Mouse (Mus musculus) layer of hippocampus, adult 2 months (tissue): ENCODE data around the gene Rps4x. TPM values are rescaled to one million over a fixed set of nuclear protein-coding genes. Genes with fewer than 3 reads are reported as not detected.
A peak's percentile ranks its signal among the peaks of the same experiment; 100 is the strongest.

Experiments used
- DNase-seq, 2 experiments: peaks; one replicate each; pipeline ENCODE4 v3.0.0; 2022; ENCODE audit warnings: low spot score in 2 of 2
- H3K27ac ChIP-seq: fragments of 200-600 bp; 2 replicates; pipeline ENCODE4 v1.8.1; 2022
- H3K4me3 ChIP-seq: fragments of 200-600 bp; 2 replicates; pipeline ENCODE4 v1.8.1; 2022; ENCODE audit warnings: mild to moderate bottlenecking
- CTCF ChIP-seq: fragments of 200-600 bp; conservative IDR thresholded peaks from 2 replicates; pipeline ENCODE4 v1.8.1; 2022; ENCODE audit warnings: antibody characterized with exemption, mild to moderate bottlenecking, moderate library complexity
- total RNA-seq, 2 experiments: library from RNA; stranded (reverse); gene quantifications; 2 replicates each; pipeline ENCODE4 v1.2.3; 2021

Rps4x gene
- total RNA-seq, 2 experiments from 2014 or later, result 416 to 499 TPM

- H3K27ac ChIP-seq, result peak overlapping the region; percentile 76
- peak; percentile 25 to 57 for DNase-seq
Observed at GRCm38 (mm10) chrX:102166521-102166920, 22.7 kb downstream of the Rps4x start.

GRCm38 (mm10) chrX:102163529-102163928, 25.7 kb downstream of the Rps4x start:
- TF ChIP-seq CTCF, result no peak
- no peak overlapping the region for H3K4me3 ChIP-seq
- no peak overlapping the region for H3K27ac ChIP-seq
- DNase-seq, result no peak

More at GRCm38 (mm10) chrX:102166521-102166920, 22.7 kb downstream of the Rps4x start:
- no peak for TF ChIP-seq CTCF
- H3K4me3 ChIP-seq, result no peak overlapping the region

GRCm38 (mm10) chrX:102163096-102163495, 26.1 kb downstream of the Rps4x start:
- DNase-seq, result no peak
- Histone ChIP-seq H3K27ac (no peak overlapping the region), H3K4me3 (no peak overlapping the region)
- peak; percentile 50 for TF ChIP-seq CTCF

- no peak for DNase-seq
- no peak overlapping the region for H3K27ac ChIP-seq
- no peak for TF ChIP-seq CTCF
- no peak overlapping the region for H3K4me3 ChIP-seq
Observed at GRCm38 (mm10) chrX:102160528-102160927, 28.7 kb downstream of the Rps4x start.

GRCm38 (mm10) chrX:102159778-102160177, 29.4 kb downstream of the Rps4x start:
- DNase-seq, result no peak
- no peak overlapping the region for H3K4me3 ChIP-seq
- H3K27ac ChIP-seq, result no peak overlapping the region
- TF ChIP-seq CTCF, result peak; percentile 73

GRCm38 (mm10) chrX:102157423-102157791, 31.8 kb downstream of the Rps4x start:
- Histone ChIP-seq H3K27ac (peak overlapping the region; percentile 74; the same call in 1 of the 2 replicates), H3K4me3 (peak overlapping the region; percentile 49)
- DNase-seq, result peak in 1 of 2 experiments; percentile 19
- TF ChIP-seq CTCF, result no peak

- peak; percentile 84 to 87 for DNase-seq
- peak within 1 kb of the TSS; percentile 74; the same call in 1 of the 2 replicates for H3K27ac ChIP-seq
- peak within 1 kb of the TSS; percentile 49 for H3K4me3 ChIP-seq
- TF ChIP-seq CTCF, result peak; percentile 26
Observed at GRCm38 (mm10) chrX:102156618-102157422, 32.4 kb downstream of the Rps4x start, which contains the start of gene Ercc6l. Gene Ercc6l (minus strand): TSS chrX:102157091.

- TF ChIP-seq CTCF, result no peak
- H3K4me3 ChIP-seq, result no peak overlapping the region
- DNase-seq, result no peak
- H3K27ac ChIP-seq, result no peak overlapping the region
Observed at GRCm38 (mm10) chrX:102141157-102141556, 48.0 kb downstream of the Rps4x start.

Other genes with a start within 250 kb of the Rps4x start
- gene Rtl5, start 118.1 kb downstream of the Rps4x start, total RNA-seq, result 1 to 10 TPM; 8.8 to 9.0 TPM
- gene Pin4, start 69.9 kb downstream of the Rps4x start, total RNA-seq, result 10 to 100 TPM; 25.0 to 34.5 TPM
- gene Ercc6l, start 32.3 kb downstream of the Rps4x start, total RNA-seq, result under 1 TPM; 0.12 to 0.23 TPM
- gene Cited1, start 62.8 kb upstream of the Rps4x start, total RNA-seq, result 1 to 10 TPM in 1 of 2 experiments, under 1 TPM in 1; 0.72 to 1.2 TPM